Mouse (Mus musculus): Measurements from ENCODE around the gene Emg1.

- no peak for TF ChIP-seq POLR2A (IDR thresholded peaks at IDR 0.05; ENCODE audit: borderline replicate concordance, extremely low read depth, low read depth, low read length)
- no peak for TF ChIP-seq CTCF (IDR thresholded peaks at IDR 0.05; ENCODE audit: insufficient read depth, low read length)
These were observed 6.0 kb upstream of the Emg1 start for GRCm38 (mm10) chr6:124717968-124718367.
